Mouse (Mus musculus): ENCODE measurements around the gene 4632433K11Rik.

GRCm38 (mm10) chr7:5020685-5021084 is 13.2 kb upstream of the 4632433K11Rik start:
- TF ChIP-seq MAFK (IDR thresholded peaks at IDR 0.05; ENCODE audit: borderline replicate concordance, low read depth, low read length): no peak
- no peak for TF ChIP-seq BHLHE40 (IDR thresholded peaks at IDR 0.05; ENCODE audit: borderline replicate concordance, low read depth, low read length)
- TF ChIP-seq POLR2A (IDR thresholded peaks at IDR 0.05; ENCODE audit: control insufficient read depth in 1 of 2, insufficient read depth in 1 of 2, low read depth in 1 of 2, low read length in 2 of 2, poor library complexity in 1 of 2): no peak
- TF ChIP-seq ZNF384 (IDR thresholded peaks at IDR 0.05; ENCODE audit: low read depth, low read length): no peak
- no peak for TF ChIP-seq ELF1 (IDR thresholded peaks at IDR 0.05; ENCODE audit: low read depth, low read length)
- no peak for TF ChIP-seq CTCF (IDR thresholded peaks at IDR 0.05 in 2 of 3, conservative IDR thresholded peaks at IDR 0.05 in 1 of 3; ENCODE audit: control insufficient read depth in 1 of 3, insufficient read depth in 1 of 3, low read depth in 2 of 3, low read length in 3 of 3, poor library complexity in 1 of 3, severe bottlenecking in 1 of 3)
- no peak for TF ChIP-seq HCFC1 (IDR thresholded peaks at IDR 0.05; ENCODE audit: low read depth, low read length)
- no peak for TF ChIP-seq SMC3 (IDR thresholded peaks at IDR 0.05; ENCODE audit: low read depth, low read length)
- 0 out of 2 replicates have a peak, but pooled peaks have one; percentile 13 for TF ChIP-seq MXI1 (IDR thresholded peaks at IDR 0.05; ENCODE audit: low read depth, low read length)
- peak; percentile 2; the same call in 1 of the 2 replicates for TF ChIP-seq E2F4 (IDR thresholded peaks at IDR 0.05; ENCODE audit: borderline replicate concordance, low read depth, low read length)
- no peak for TF ChIP-seq MEF2A (IDR thresholded peaks at IDR 0.05; ENCODE audit: extremely low read depth, insufficient replicate concordance, low read depth, low read length, poor library complexity, severe bottlenecking)
- TF ChIP-seq EP300 (IDR thresholded peaks at IDR 0.05; ENCODE audit: low read depth in 1 of 2, low read length in 2 of 2): no peak
- no peak for TF ChIP-seq TBP (IDR thresholded peaks at IDR 0.05; ENCODE audit: low read depth, low read length)
